In the genomic region with DNA sequence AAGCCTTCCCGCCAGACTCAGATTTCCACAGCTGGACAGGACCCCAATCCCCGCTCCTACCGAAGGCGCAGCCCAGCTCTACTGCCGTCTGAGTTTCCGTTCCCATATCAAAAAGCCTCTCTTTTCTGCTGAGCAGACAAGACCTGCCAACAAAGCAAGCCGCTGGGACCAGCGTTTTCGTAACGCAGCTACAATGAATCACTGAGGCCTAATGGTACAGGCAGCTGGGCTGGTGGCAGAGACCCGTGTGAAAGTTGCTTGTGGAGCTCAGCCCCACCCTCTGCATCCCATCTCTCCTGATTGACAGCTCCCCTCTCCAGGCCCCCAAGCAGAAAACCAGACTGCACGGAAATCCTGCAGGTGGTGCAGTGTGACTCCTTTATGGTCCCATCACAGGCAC, we compare ENCODE assay signal across 8 mouse cellular contexts. TPM values are rescaled to one million over a fixed set of nuclear protein-coding genes. Genes with fewer than 3 reads are reported as not detected.
A peak's percentile ranks its signal among the peaks of the same experiment; 100 is the strongest.
DNase-seq lines count a peak whose midpoint lies in the region; ATAC-seq and TF ChIP-seq lines count a peak whose summit lies in the region.

No protein-coding gene starts in this region.

- H3K27me3 ChIP-seq in limb, embryonic 14.5 days (ENCODE audit: control insufficient read depth, insufficient read depth, low read length), result no peaks in the 10 kb centered on the region

- WGBS in limb, embryonic 14.5 days, result 15% methylated on average over 12 of the region's 12 CpGs

- TF ChIP-seq POLR2A in limb, embryonic 14.5 days (IDR thresholded peaks at IDR 0.05; ENCODE audit: borderline replicate concordance, extremely low read depth, insufficient read depth, insufficient read length), result no peak

- H3K4me2 ChIP-seq in limb, embryonic 14.5 days (replicated peaks; ENCODE audit: low read depth, low read length, severe bottlenecking), result peak overlapping the region; percentile 16; the same call in 1 of the 2 replicates

- no peak overlapping the region for H3K9ac ChIP-seq in limb, embryonic 14.5 days (ENCODE audit: low read depth, low read length, severe bottlenecking)

- peak; percentile 51 for DNase-seq in adrenal gland, postnatal 10 days
- no peak for DNase-seq in adrenal gland, adult 2 months
- peak; percentile 67 for DNase-seq in NIH3T3 (ENCODE audit: low read depth)
- DNase-seq in heart, adult 9 months (ENCODE audit: low spot score in 2 of 2), result peak; percentile 54 to 61
- peak; percentile 65 for DNase-seq in limb, embryonic 14.5 days (ENCODE audit: low spot score)
- DNase-seq in c-Kit-positive CD71-positive TER-119-positive erythroid progenitor cells, embryonic 14.5 days (ENCODE audit: low spot score), result no peak

- H3K27ac ChIP-seq in limb, embryonic 14.5 days (replicated peaks; ENCODE audit: low read depth, low read length), result peak overlapping the region; percentile 53

- H3K4me1 ChIP-seq in limb, embryonic 14.5 days (ENCODE audit: control insufficient read depth, insufficient read depth, low read length), result peaks cover 61% of the 10 kb centered on the region

- H3K4me3 ChIP-seq in limb, embryonic 14.5 days (replicated peaks; ENCODE audit: low read length), result no peak overlapping the region

- no peaks in the 10 kb centered on the region for H3K36me3 ChIP-seq in limb, embryonic 14.5 days (ENCODE audit: control insufficient read depth, insufficient read depth, low read length)

- ATAC-seq in limb, embryonic 14.5 days (ENCODE audit: low FRiP score, low read depth), result peak; percentile 64; the same call in 1 of the 2 replicates
- no peak for ATAC-seq in megakaryocyte progenitor cell, adult 5-6 weeks (replicated peaks; ENCODE audit: poor library complexity)
- no peak for ATAC-seq in megakaryocyte-erythroid progenitor cell, adult 5-6 weeks (replicated peaks; ENCODE audit: low FRiP score, low TSS enrichment, poor library complexity, severe bottlenecking)

- H3K9me3 ChIP-seq in limb, embryonic 14.5 days (ENCODE audit: control insufficient read depth, low read length), result no peaks in the 10 kb centered on the region

RNA-seq across cellular contexts. Expression of gene Spsb1, which starts 34.0 kb away (rescaled TPM):
- total RNA-seq in adrenal gland, postnatal 10 days (2021), result 10 to 100 TPM; 31.6 TPM
- 10 to 100 TPM; 22.2 to 29.5 TPM for total RNA-seq in adrenal gland, adult 2 months (2021)
- 26.3 and 26.9 TPM in 2 replicates for polyA plus RNA-seq in adrenal gland, adult 2 months (2012; rRNA removed)
- polyA plus RNA-seq in limb, embryonic 14.5 days (2012; rRNA removed), result 19.4 and 21.9 TPM in 2 replicates
- polyA plus RNA-seq in limb, embryonic 14.5 days (2014; fragmentation: Nextera tagmentation; extraction: Ambion mirVana), result 18.0 and 18.8 TPM in 2 replicates
- 0.05 and 0.27 TPM in 2 replicates for total RNA-seq in megakaryocyte progenitor cell, adult 5-6 weeks (2015)
- 0.41 TPM in 1 of 2 replicates, not detected in the other for total RNA-seq in megakaryocyte progenitor cell, adult 5-6 weeks (2017)
- 0.35 TPM in 1 of 2 replicates, not detected in the other for total RNA-seq in megakaryocyte-erythroid progenitor cell, adult 5-6 weeks (2014; fragmentation: Nextera tagmentation)
- not detected in 2 replicates for total RNA-seq in megakaryocyte-erythroid progenitor cell, adult 5-6 weeks (2017)

Comparison
In these comparisons a context has a peak if more than half of its experiments do, and no peak if none do; other contexts are left out.
1. DNase-seq: peak in adrenal gland, postnatal 10 days (single experiment), NIH3T3 (single experiment), heart, adult 9 months (2 of 2) and limb, embryonic 14.5 days (single experiment); none in adrenal gland, adult 2 months (single experiment) and c-Kit-positive CD71-positive TER-119-positive erythroid progenitor cells, embryonic 14.5 days (single experiment).
2. RNA of gene Spsb1, which starts 34.0 kb away (total RNA-seq): 31.6 TPM in adrenal gland, postnatal 10 days and 22.2 to 29.5 TPM in adrenal gland, adult 2 months; 0.05 to 0.41 TPM in megakaryocyte progenitor cell, adult 5-6 weeks and 0.35 TPM in megakaryocyte-erythroid progenitor cell, adult 5-6 weeks; every median in the first group is over 10 times any median in the second.